Mouse (Mus musculus): ENCODE data around the gene Cyp4a29. TPM values are rescaled to one million over a fixed set of nuclear protein-coding genes. Genes with fewer than 3 reads are reported as not detected.
"Not testable (repeated sequence)": the region's sequence is repeated elsewhere in the genome, so short reads cannot be mapped to it uniquely, and the experiment has no call there.

Cyp4a29 gene
- not detected for polyA plus RNA-seq (2012; fragmentation: generic; extraction: Trizol)

DNA sequence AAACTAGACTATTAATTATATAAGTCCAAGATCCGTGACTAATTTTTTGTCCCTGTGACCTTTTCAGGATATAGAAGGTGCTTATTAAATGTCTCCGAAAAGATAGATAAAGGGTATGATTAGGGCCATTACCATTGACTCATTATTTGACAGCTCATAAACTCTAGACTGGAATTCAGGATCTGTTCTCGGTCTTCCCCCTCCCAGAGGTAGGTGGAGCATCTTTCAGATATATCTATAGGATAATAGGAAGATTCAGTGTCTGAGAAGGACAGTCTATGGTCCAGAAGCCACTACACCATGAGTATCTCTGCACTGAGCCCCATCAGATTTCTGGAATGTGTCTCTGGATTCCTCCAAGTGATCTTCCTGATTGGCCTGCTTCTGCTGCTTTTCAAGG lies at the start of gene Cyp4a29:
Gene Cyp4a29, plus strand, starts transcription at position 301 of the 400 bp plus-strand sequence.
- no peak within 1 kb of the TSS for H3K4me3 ChIP-seq
- no peak within 1 kb of the TSS for H3ac ChIP-seq (ENCODE audit: control insufficient read depth, insufficient read length)
- no peak for TF ChIP-seq TCF3 (IDR thresholded peaks at IDR 0.05; ENCODE audit: insufficient read length, low read depth)
- TF ChIP-seq REST (IDR thresholded peaks at IDR 0.05; ENCODE audit: insufficient read depth, insufficient read length) = no peak
- TF ChIP-seq MYOD1 (IDR thresholded peaks at IDR 0.05; ENCODE audit: control insufficient read depth in 1 of 3, insufficient read length in 2 of 3, low read depth in 2 of 3) = no peak
- no peak for TF ChIP-seq SRF (IDR thresholded peaks at IDR 0.05; ENCODE audit: control insufficient read depth, insufficient read length, low read depth)
- TF ChIP-seq E2F4 (IDR thresholded peaks at IDR 0.05; ENCODE audit: insufficient read depth) = no peak
- TF ChIP-seq TCF12 (IDR thresholded peaks at IDR 0.05; ENCODE audit: insufficient read depth, poor library complexity, severe bottlenecking) = no peak
- TF ChIP-seq MYOG (IDR thresholded peaks at IDR 0.05; ENCODE audit: control insufficient read depth in 1 of 3, insufficient read depth in 1 of 3, insufficient read length in 2 of 3, low read depth in 2 of 3) = no peak
- no peak for TF ChIP-seq USF1 (IDR thresholded peaks at IDR 0.05; ENCODE audit: low read depth)
- no peak for TF ChIP-seq POLR2AphosphoS2 (IDR thresholded peaks at IDR 0.05; ENCODE audit: insufficient read length, low read depth)
- TF ChIP-seq POLR2A (IDR thresholded peaks at IDR 0.05; ENCODE audit: insufficient read length, low read depth) = no peak
- TF ChIP-seq CEBPB (IDR thresholded peaks at IDR 0.05; ENCODE audit: insufficient read depth, poor library complexity, severe bottlenecking) = no peak
- TF ChIP-seq MAX (IDR thresholded peaks at IDR 0.05; ENCODE audit: low read depth) = no peak
- no peaks in the 10 kb centered on the region for H3K27me3 ChIP-seq (ENCODE audit: control insufficient read depth, insufficient read depth, insufficient read length)
- H3K4me2 ChIP-seq (ENCODE audit: low read depth) = no peak within 1 kb of the TSS
- no peaks in the 10 kb centered on the region for H3K36me3 ChIP-seq (ENCODE audit: control insufficient read depth, insufficient read depth)
- H3K79me2 ChIP-seq (ENCODE audit: control insufficient read depth, insufficient read depth) = no peaks in the 10 kb centered on the region

DNA sequence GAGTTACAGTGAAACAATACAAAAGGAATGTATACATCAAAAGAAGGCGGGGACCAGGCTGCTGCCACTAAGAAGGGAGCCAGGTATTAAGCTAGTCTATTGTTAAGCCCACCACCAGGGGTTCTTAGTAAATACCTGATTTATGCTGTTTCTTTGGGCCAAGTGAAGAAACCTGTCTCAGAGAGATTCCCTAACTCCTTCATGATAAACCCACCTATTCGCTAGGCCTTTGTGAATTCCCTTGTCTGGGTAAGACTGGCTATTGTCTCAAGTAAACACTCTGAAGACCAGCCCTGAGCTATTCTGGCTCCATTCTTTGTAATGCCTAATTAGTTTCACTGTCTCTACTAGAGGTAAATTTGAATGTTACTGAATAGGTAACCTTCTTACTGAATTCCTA lies 9.0 kb upstream of the Cyp4a29 start:
- not testable (repeated sequence) for H3K79me2 ChIP-seq (ENCODE audit: control insufficient read depth, insufficient read depth); H3ac ChIP-seq (ENCODE audit: control insufficient read depth, insufficient read length); H3K4me2 ChIP-seq (ENCODE audit: low read depth); H3K4me3 ChIP-seq; H3K27me3 ChIP-seq (ENCODE audit: control insufficient read depth, insufficient read depth, insufficient read length); H3K36me3 ChIP-seq (ENCODE audit: control insufficient read depth, insufficient read depth)

GRCm38 (mm10) chr4:115236462-115237096 lies 5.3 kb upstream of the Cyp4a29 start:
- H3K79me2 ChIP-seq (ENCODE audit: control insufficient read depth, insufficient read depth) = no peaks in the 10 kb centered on the region
- H3K36me3 ChIP-seq (ENCODE audit: control insufficient read depth, insufficient read depth) = no peaks in the 10 kb centered on the region
- H3ac ChIP-seq (ENCODE audit: control insufficient read depth, insufficient read length) = no peak overlapping the region
- no peak overlapping the region for H3K4me2 ChIP-seq (ENCODE audit: low read depth)
- H3K4me3 ChIP-seq = no peak overlapping the region
- H3K27me3 ChIP-seq (ENCODE audit: control insufficient read depth, insufficient read depth, insufficient read length) = no peaks in the 10 kb centered on the region
- TF ChIP-seq CEBPB (IDR thresholded peaks at IDR 0.05; ENCODE audit: insufficient read depth, poor library complexity, severe bottlenecking) (no peak), POLR2A (IDR thresholded peaks at IDR 0.05; ENCODE audit: insufficient read length, low read depth) (no peak), MAX (IDR thresholded peaks at IDR 0.05; ENCODE audit: low read depth) (no peak), POLR2AphosphoS2 (IDR thresholded peaks at IDR 0.05; ENCODE audit: insufficient read length, low read depth) (no peak), E2F4 (IDR thresholded peaks at IDR 0.05; ENCODE audit: insufficient read depth) (no peak), TCF3 (IDR thresholded peaks at IDR 0.05; ENCODE audit: insufficient read length, low read depth) (no peak), MYOG (IDR thresholded peaks at IDR 0.05; ENCODE audit: control insufficient read depth in 1 of 3, insufficient read depth in 1 of 3, insufficient read length in 2 of 3, low read depth in 2 of 3) (no peak), MYOD1 (IDR thresholded peaks at IDR 0.05; ENCODE audit: control insufficient read depth in 1 of 3, insufficient read length in 2 of 3, low read depth in 2 of 3) (no peak), USF1 (IDR thresholded peaks at IDR 0.05; ENCODE audit: low read depth) (no peak)

- not testable (repeated sequence) for H3K4me3 ChIP-seq
These were observed 23.0 kb downstream of the Cyp4a29 start for GRCm38 (mm10) chr4:115264687-115265569.

GRCm38 (mm10) chr4:115278215-115278982 lies 36.5 kb downstream of the Cyp4a29 start:
- H3K4me2 ChIP-seq (ENCODE audit: low read depth); H3K36me3 ChIP-seq (ENCODE audit: control insufficient read depth, insufficient read depth); H3ac ChIP-seq (ENCODE audit: control insufficient read depth, insufficient read length); H3K4me3 ChIP-seq; H3K27me3 ChIP-seq (ENCODE audit: control insufficient read depth, insufficient read depth, insufficient read length); H3K79me2 ChIP-seq (ENCODE audit: control insufficient read depth, insufficient read depth): not testable (repeated sequence)

More at GRCm38 (mm10) chr4:115264687-115265569, 23.0 kb downstream of the Cyp4a29 start:
- not testable (repeated sequence) for H3ac ChIP-seq (ENCODE audit: control insufficient read depth, insufficient read length); H3K36me3 ChIP-seq (ENCODE audit: control insufficient read depth, insufficient read depth); H3K4me2 ChIP-seq (ENCODE audit: low read depth); H3K27me3 ChIP-seq (ENCODE audit: control insufficient read depth, insufficient read depth, insufficient read length); H3K79me2 ChIP-seq (ENCODE audit: control insufficient read depth, insufficient read depth)
